Mouse (Mus musculus) lung, embryonic 16.5 days (tissue): ENCODE measurements at regions not wholly inside any gene's neighbourhood (a gene's known extent, or its start where the extent isn't known, plus 50 kb on each side); places are given as distances from the start of the nearest gene placed in this dataset.

Experiments
- ATAC-seq: fragments of 200-750 bp; cut with Nextera tagmentation; 2 replicates; pipeline ENCODE4 v1.8.0; 2017; ENCODE audit warnings: low read depth, mild to moderate bottlenecking, moderate library complexity
- H3K27ac ChIP-seq: fragments of 300-500 bp; sonication (generic); 2 replicates; pipeline ENCODE4 v1.5.1; 2014; ENCODE audit warnings: mild to moderate bottlenecking, control low read depth, low read length
- H3K27me3 ChIP-seq: fragments of 300-500 bp; sonication (generic); 2 replicates; pipeline ENCODE4 v1.6.1; 2014; ENCODE audit warnings: low read depth, low read length, mixed read lengths; ENCODE audit not compliant: control insufficient read depth, insufficient read depth
- H3K36me3 ChIP-seq: fragments of 300-500 bp; sonication (generic); 2 replicates; pipeline ENCODE4 v1.6.1; 2014; ENCODE audit warnings: low read length; ENCODE audit not compliant: control insufficient read depth, insufficient read depth
- H3K4me1 ChIP-seq: fragments of 300-500 bp; sonication (generic); replicated peaks from 2 replicates; pipeline ENCODE4 v1.6.1; 2014; ENCODE audit warnings: low read length, mixed read lengths; ENCODE audit not compliant: control insufficient read depth, insufficient read depth
- H3K4me2 ChIP-seq: fragments of 300-500 bp; sonication (generic); 2 replicates; pipeline ENCODE4 v1.6.1; 2014; ENCODE audit warnings: low read depth, low read length, control low read depth
- H3K4me3 ChIP-seq: fragments of 300-500 bp; sonication (generic); 2 replicates; pipeline ENCODE4 v1.5.1; 2014; ENCODE audit warnings: mild to moderate bottlenecking, low read length, control low read depth
- H3K9ac ChIP-seq: fragments of 300-500 bp; sonication (generic); 2 replicates; pipeline ENCODE4 v1.6.1; 2014; ENCODE audit warnings: low read length, control low read depth
- H3K9me3 ChIP-seq: fragments of 300-500 bp; sonication (generic); 2 replicates; pipeline ENCODE4 v1.6.1; 2016; ENCODE audit warnings: low read length; ENCODE audit not compliant: control insufficient read depth
- WGBS: fragments of 180-500 bp; shearing (Covaris S2); extraction: QIAGEN DNeasy Blood & Tissue Kit; methylation state at CpG from one replicate; pipeline ENCODE4 v1.1.7; 2014; 5-methylcytosine and 5-hydroxymethylcytosine counted together

GRCm38 (mm10) chr10:96940887-96941518 is 324.2 kb downstream of the Btg1 start:
- no peak overlapping the region for H3K27ac ChIP-seq
- H3K36me3 ChIP-seq: no peaks in the 10 kb centered on the region
- H3K4me2 ChIP-seq: no peak overlapping the region
- H3K4me1 ChIP-seq: no peaks in the 10 kb centered on the region
- ATAC-seq: no peak
- WGBS: 87% methylated on average over 6 of the region's 6 CpGs
- H3K9ac ChIP-seq: no peak overlapping the region
- no peaks in the 10 kb centered on the region for H3K9me3 ChIP-seq
- H3K27me3 ChIP-seq: no peaks in the 10 kb centered on the region
- no peak overlapping the region for H3K4me3 ChIP-seq

DNA sequence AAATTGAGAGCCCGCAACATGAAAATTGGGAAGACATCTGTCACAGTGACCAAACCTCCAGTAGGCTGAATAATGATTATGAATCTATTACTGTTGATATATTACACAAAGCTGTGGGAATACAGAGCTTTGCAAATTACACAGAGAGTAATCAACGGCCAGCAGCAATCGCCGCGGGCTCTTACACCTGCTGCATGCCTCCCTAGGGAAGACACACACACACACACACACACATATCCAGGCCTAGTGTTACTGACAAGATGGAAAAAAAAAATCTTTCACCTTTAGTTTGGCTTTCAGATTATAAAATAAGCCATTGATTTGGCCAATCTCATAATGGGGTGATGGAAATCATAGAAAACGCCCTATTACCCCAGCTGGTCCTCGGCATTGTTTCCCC is 327.4 kb downstream of the Btg1 start:
- Histone ChIP-seq H3K36me3 (no peaks in the 10 kb centered on the region), H3K27me3 (no peaks in the 10 kb centered on the region), H3K4me1 (peaks cover 3% of the 10 kb centered on the region; the same call in 1 of the 2 replicates), H3K4me2 (no peak overlapping the region), H3K4me3 (no peak overlapping the region), H3K27ac (no peak overlapping the region), H3K9me3 (no peaks in the 10 kb centered on the region), H3K9ac (no peak overlapping the region)
- ATAC-seq: no peak
- WGBS: 92% methylated on average over 7 of the region's 7 CpGs

DNA sequence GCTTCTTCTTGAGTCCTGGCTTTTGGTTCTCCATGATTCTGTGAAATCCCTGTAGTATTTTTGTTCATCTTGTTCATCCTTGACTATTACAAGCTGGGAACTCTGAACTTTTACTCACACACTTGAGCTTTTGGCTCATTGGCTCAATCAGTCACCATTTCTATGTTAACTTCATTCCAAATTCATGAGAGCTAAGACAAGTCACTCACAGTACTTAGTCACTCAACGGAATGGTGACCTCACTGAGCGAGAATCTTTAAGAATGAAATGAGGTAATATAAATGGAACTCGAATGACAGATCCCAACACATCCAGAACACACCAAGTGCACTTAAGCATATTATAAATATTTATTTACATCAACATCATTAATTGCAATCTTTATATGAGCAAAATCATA is 331.2 kb downstream of the Btg1 start:
- WGBS: 80% methylated on average over 3 of the region's 3 CpGs
- H3K9ac ChIP-seq: no peak overlapping the region

DNA sequence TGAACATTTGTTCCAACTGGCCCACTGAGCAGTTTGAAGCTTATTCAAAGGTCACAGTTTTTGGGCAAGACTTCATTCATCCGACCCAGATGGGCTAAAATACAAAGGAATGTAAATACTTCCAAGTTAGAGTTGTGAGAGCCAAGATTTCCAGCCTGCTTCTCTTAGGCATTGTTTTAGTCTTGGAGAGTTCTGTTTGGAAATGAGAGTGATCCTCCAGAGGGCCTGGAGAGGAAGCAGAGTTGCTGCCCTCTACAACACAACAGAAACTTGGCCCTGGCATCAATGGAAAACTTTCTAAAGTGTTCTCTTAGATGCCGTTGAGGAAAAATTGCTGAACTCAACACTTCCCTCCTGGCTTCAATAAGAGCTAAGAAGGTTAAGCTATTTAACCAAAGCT is 332.1 kb downstream of the Btg1 start:
- no peaks in the 10 kb centered on the region for H3K27me3 ChIP-seq
- H3K4me1 ChIP-seq: peaks cover 3% of the 10 kb centered on the region; the same call in 1 of the 2 replicates
- H3K27ac ChIP-seq: peak overlapping the region; percentile 63
- no peak overlapping the region for H3K9ac ChIP-seq
- H3K9me3 ChIP-seq: no peaks in the 10 kb centered on the region
- 0 out of 2 replicates have a peak overlapping the region, but pooled peaks have one; percentile 2 for H3K4me2 ChIP-seq
- H3K4me3 ChIP-seq: no peak overlapping the region
- peak; percentile 86 for ATAC-seq
- 17% methylated on average over 2 of the region's 2 CpGs for WGBS
- no peaks in the 10 kb centered on the region for H3K36me3 ChIP-seq

More for the DNA sequence above, 331.2 kb downstream of the Btg1 start:
- Histone ChIP-seq H3K4me3 (no peak overlapping the region), H3K36me3 (no peaks in the 10 kb centered on the region), H3K27ac (no peak overlapping the region), H3K4me1 (peaks cover 3% of the 10 kb centered on the region; the same call in 1 of the 2 replicates), H3K9me3 (no peaks in the 10 kb centered on the region), H3K27me3 (no peaks in the 10 kb centered on the region), H3K4me2 (no peak overlapping the region)
- no peak for ATAC-seq

- Histone ChIP-seq H3K27ac (no peak overlapping the region), H3K9me3 (no peaks in the 10 kb centered on the region), H3K4me3 (no peak overlapping the region), H3K4me1 (no peaks in the 10 kb centered on the region), H3K9ac (no peak overlapping the region), H3K27me3 (no peaks in the 10 kb centered on the region), H3K36me3 (no peaks in the 10 kb centered on the region), H3K4me2 (peak overlapping the region; percentile 12)
- WGBS: 39% methylated on average over 12 of the region's 12 CpGs
- ATAC-seq: no peak
Observed at GRCm38 (mm10) chr10:96955036-96955775, 338.4 kb downstream of the Btg1 start.

- Histone ChIP-seq H3K4me1 (no peaks in the 10 kb centered on the region), H3K9me3 (no peaks in the 10 kb centered on the region), H3K4me3 (no peak overlapping the region), H3K27me3 (no peaks in the 10 kb centered on the region), H3K27ac (no peak overlapping the region), H3K4me2 (peak overlapping the region; percentile 12), H3K36me3 (no peaks in the 10 kb centered on the region), H3K9ac (no peak overlapping the region)
- WGBS: 33% methylated on average over 16 of the region's 16 CpGs
- ATAC-seq: no peak
Observed at GRCm38 (mm10) chr10:96955776-96956448, 339.1 kb downstream of the Btg1 start.

GRCm38 (mm10) chr10:96956449-96956834 is 339.6 kb downstream of the Btg1 start:
- Histone ChIP-seq H3K9me3 (no peaks in the 10 kb centered on the region), H3K4me2 (no peak overlapping the region; the same call in 1 of the 2 replicates), H3K27me3 (no peaks in the 10 kb centered on the region), H3K36me3 (no peaks in the 10 kb centered on the region), H3K9ac (no peak overlapping the region), H3K4me3 (no peak overlapping the region), H3K4me1 (no peaks in the 10 kb centered on the region), H3K27ac (no peak overlapping the region)
- no peak for ATAC-seq
- 92% methylated on average over 5 of the region's 5 CpGs for WGBS

DNA sequence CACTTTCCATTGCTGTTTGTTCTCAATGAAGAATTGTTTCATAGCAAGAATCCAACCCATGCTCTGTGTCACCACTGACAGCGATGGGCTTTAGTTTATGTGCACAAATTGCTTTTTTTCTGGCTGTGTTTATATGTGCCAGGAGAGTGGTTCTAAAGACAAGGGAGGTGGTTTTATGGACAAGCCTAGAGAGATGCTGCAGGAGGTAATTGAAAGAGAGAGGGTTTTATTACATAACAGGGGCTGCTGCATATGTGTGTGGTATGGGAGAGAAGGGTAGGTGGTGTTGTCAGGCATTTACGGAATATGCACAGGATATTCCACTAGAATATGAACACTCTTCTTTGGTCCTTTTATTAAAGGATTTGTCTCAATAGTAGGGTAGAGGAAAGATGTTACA is 340.2 kb downstream of the Btg1 start:
- no peak overlapping the region for H3K9ac ChIP-seq
- WGBS: 85% methylated on average over 2 of the region's 2 CpGs
- H3K4me1 ChIP-seq: no peaks in the 10 kb centered on the region
- no peaks in the 10 kb centered on the region for H3K36me3 ChIP-seq
- no peak overlapping the region for H3K4me2 ChIP-seq
- H3K27ac ChIP-seq: no peak overlapping the region
- H3K4me3 ChIP-seq: no peak overlapping the region
- H3K27me3 ChIP-seq: no peaks in the 10 kb centered on the region
- H3K9me3 ChIP-seq: no peaks in the 10 kb centered on the region
- no peak for ATAC-seq

GRCm38 (mm10) chr10:96969825-96970224 is 353.0 kb downstream of the Btg1 start:
- Histone ChIP-seq H3K27ac (no peak overlapping the region), H3K9me3 (no peaks in the 10 kb centered on the region), H3K4me3 (no peak overlapping the region), H3K4me2 (no peak overlapping the region), H3K9ac (no peak overlapping the region), H3K27me3 (no peaks in the 10 kb centered on the region), H3K36me3 (no peaks in the 10 kb centered on the region), H3K4me1 (no peaks in the 10 kb centered on the region)
- WGBS: 81% methylated on average over 1 of the region's 1 CpGs
- no peak for ATAC-seq
